Mouse (Mus musculus): ENCODE data around the gene Rcor3. TPM values are rescaled to one million over a fixed set of nuclear protein-coding genes. Genes with fewer than 3 reads are reported as not detected.

The Rcor3 gene
- polyA plus RNA-seq, 1 experiment from 2014 or later: 16.8 TPM

- peak overlapping the region; percentile 58 for H3K4me3 ChIP-seq (ENCODE audit: low read depth, low read length)
- H3K9ac ChIP-seq (ENCODE audit: low read depth, low read length): peak overlapping the region; percentile 71
- no peaks in the 10 kb centered on the region for H3K4me1 ChIP-seq (replicated peaks; ENCODE audit: control insufficient read depth, insufficient read depth, low read length)
- peak; percentile 26 for ATAC-seq
- H3K36me3 ChIP-seq (ENCODE audit: control insufficient read depth, insufficient read depth): peaks cover 4% of the 10 kb centered on the region; the same call in 1 of the 2 replicates
- WGBS: 1% methylated on average over 36 of the region's 61 CpGs
- no peaks in the 10 kb centered on the region for H3K9me3 ChIP-seq (ENCODE audit: control insufficient read depth)
- TF ChIP-seq CTCF (IDR thresholded peaks at IDR 0.05; ENCODE audit: low read depth): no peak
- no peaks in the 10 kb centered on the region for H3K27me3 ChIP-seq (replicated peaks; ENCODE audit: control insufficient read depth, insufficient read depth, low read length)
- H3K27ac ChIP-seq (ENCODE audit: low read depth, low read length): peak overlapping the region; percentile 93
- H3K4me2 ChIP-seq (replicated peaks; ENCODE audit: low read depth): peak overlapping the region; percentile 93
Measured at GRCm38 (mm10) chr1:192137291-192137925, 454 bp downstream of the Rcor3 start.

- ATAC-seq: peak; percentile 67
- peaks cover 4% of the 10 kb centered on the region; the same call in 1 of the 2 replicates for H3K36me3 ChIP-seq (ENCODE audit: control insufficient read depth, insufficient read depth)
- no peaks in the 10 kb centered on the region for H3K4me1 ChIP-seq (replicated peaks; ENCODE audit: control insufficient read depth, insufficient read depth, low read length)
- H3K4me3 ChIP-seq (ENCODE audit: low read depth, low read length): peak overlapping the region; percentile 58
- peak overlapping the region; percentile 93 for H3K4me2 ChIP-seq (replicated peaks; ENCODE audit: low read depth)
- H3K27ac ChIP-seq (ENCODE audit: low read depth, low read length): peak overlapping the region; percentile 93
- H3K9ac ChIP-seq (ENCODE audit: low read depth, low read length): peak overlapping the region; percentile 71
- no peaks in the 10 kb centered on the region for H3K9me3 ChIP-seq (ENCODE audit: control insufficient read depth)
- WGBS: under 1% methylated on average over 55 of the region's 55 CpGs
- TF ChIP-seq CTCF (IDR thresholded peaks at IDR 0.05; ENCODE audit: low read depth): peak; percentile 22; the same call in 1 of the 2 replicates
- no peaks in the 10 kb centered on the region for H3K27me3 ChIP-seq (replicated peaks; ENCODE audit: control insufficient read depth, insufficient read depth, low read length)
Measured at GRCm38 (mm10) chr1:192136561-192137290, 1.1 kb downstream of the Rcor3 start.

GRCm38 (mm10) chr1:192130202-192130601 is 7.7 kb downstream of the Rcor3 start:
- no peak overlapping the region for H3K9ac ChIP-seq (ENCODE audit: low read depth, low read length)
- WGBS: 97% methylated on average over 1 of the region's 1 CpGs
- ATAC-seq: no peak
- H3K4me2 ChIP-seq (replicated peaks; ENCODE audit: low read depth): no peak overlapping the region
- TF ChIP-seq CTCF (IDR thresholded peaks at IDR 0.05; ENCODE audit: low read depth): no peak
- no peaks in the 10 kb centered on the region for H3K27me3 ChIP-seq (replicated peaks; ENCODE audit: control insufficient read depth, insufficient read depth, low read length)
- no peak overlapping the region for H3K4me3 ChIP-seq (ENCODE audit: low read depth, low read length)
- H3K4me1 ChIP-seq (replicated peaks; ENCODE audit: control insufficient read depth, insufficient read depth, low read length): no peaks in the 10 kb centered on the region
- H3K36me3 ChIP-seq (ENCODE audit: control insufficient read depth, insufficient read depth): peaks cover 11% of the 10 kb centered on the region
- H3K27ac ChIP-seq (ENCODE audit: low read depth, low read length): no peak overlapping the region
- H3K9me3 ChIP-seq (ENCODE audit: control insufficient read depth): no peaks in the 10 kb centered on the region

GRCm38 (mm10) chr1:192128343-192128742 is 9.5 kb downstream of the Rcor3 start:
- Histone ChIP-seq H3K36me3 (ENCODE audit: control insufficient read depth, insufficient read depth) (peaks cover 21% of the 10 kb centered on the region), H3K4me1 (replicated peaks; ENCODE audit: control insufficient read depth, insufficient read depth, low read length) (no peaks in the 10 kb centered on the region), H3K4me3 (ENCODE audit: low read depth, low read length) (no peak overlapping the region), H3K4me2 (replicated peaks; ENCODE audit: low read depth) (no peak overlapping the region), H3K27me3 (replicated peaks; ENCODE audit: control insufficient read depth, insufficient read depth, low read length) (no peaks in the 10 kb centered on the region), H3K27ac (ENCODE audit: low read depth, low read length) (no peak overlapping the region), H3K9ac (ENCODE audit: low read depth, low read length) (no peak overlapping the region), H3K9me3 (ENCODE audit: control insufficient read depth) (no peaks in the 10 kb centered on the region)
- no peak for TF ChIP-seq CTCF (IDR thresholded peaks at IDR 0.05; ENCODE audit: low read depth)
- 69% methylated on average over 8 of the region's 8 CpGs for WGBS
- no peak for ATAC-seq

GRCm38 (mm10) chr1:192125761-192126160 is 12.1 kb downstream of the Rcor3 start:
- H3K27me3 ChIP-seq (replicated peaks; ENCODE audit: control insufficient read depth, insufficient read depth, low read length): no peaks in the 10 kb centered on the region
- H3K27ac ChIP-seq (ENCODE audit: low read depth, low read length): no peak overlapping the region
- peaks cover 44% of the 10 kb centered on the region for H3K36me3 ChIP-seq (ENCODE audit: control insufficient read depth, insufficient read depth)
- no peak overlapping the region for H3K4me2 ChIP-seq (replicated peaks; ENCODE audit: low read depth)
- no peaks in the 10 kb centered on the region for H3K4me1 ChIP-seq (replicated peaks; ENCODE audit: control insufficient read depth, insufficient read depth, low read length)
- no peak for TF ChIP-seq CTCF (IDR thresholded peaks at IDR 0.05; ENCODE audit: low read depth)
- H3K9me3 ChIP-seq (ENCODE audit: control insufficient read depth): no peaks in the 10 kb centered on the region
- no peak overlapping the region for H3K4me3 ChIP-seq (ENCODE audit: low read depth, low read length)
- no peak overlapping the region for H3K9ac ChIP-seq (ENCODE audit: low read depth, low read length)
- ATAC-seq: no peak
- 92% methylated on average over 6 of the region's 6 CpGs for WGBS

- ATAC-seq: no peak
- no peak for TF ChIP-seq CTCF (IDR thresholded peaks at IDR 0.05; ENCODE audit: low read depth)
- WGBS: 94% methylated on average over 6 of the region's 6 CpGs
- no peaks in the 10 kb centered on the region for H3K4me1 ChIP-seq (replicated peaks; ENCODE audit: control insufficient read depth, insufficient read depth, low read length)
- no peaks in the 10 kb centered on the region for H3K27me3 ChIP-seq (replicated peaks; ENCODE audit: control insufficient read depth, insufficient read depth, low read length)
- peaks cover 69% of the 10 kb centered on the region for H3K36me3 ChIP-seq (ENCODE audit: control insufficient read depth, insufficient read depth)
- no peak overlapping the region for H3K9ac ChIP-seq (ENCODE audit: low read depth, low read length)
- H3K4me2 ChIP-seq (replicated peaks; ENCODE audit: low read depth): no peak overlapping the region
- no peak overlapping the region for H3K27ac ChIP-seq (ENCODE audit: low read depth, low read length)
- H3K9me3 ChIP-seq (ENCODE audit: control insufficient read depth): no peaks in the 10 kb centered on the region
- H3K4me3 ChIP-seq (ENCODE audit: low read depth, low read length): no peak overlapping the region
Measured at GRCm38 (mm10) chr1:192116262-192116661, 21.6 kb downstream of the Rcor3 start.

Measured in intestine, postnatal 0 days (tissue).